In the genomic region with DNA sequence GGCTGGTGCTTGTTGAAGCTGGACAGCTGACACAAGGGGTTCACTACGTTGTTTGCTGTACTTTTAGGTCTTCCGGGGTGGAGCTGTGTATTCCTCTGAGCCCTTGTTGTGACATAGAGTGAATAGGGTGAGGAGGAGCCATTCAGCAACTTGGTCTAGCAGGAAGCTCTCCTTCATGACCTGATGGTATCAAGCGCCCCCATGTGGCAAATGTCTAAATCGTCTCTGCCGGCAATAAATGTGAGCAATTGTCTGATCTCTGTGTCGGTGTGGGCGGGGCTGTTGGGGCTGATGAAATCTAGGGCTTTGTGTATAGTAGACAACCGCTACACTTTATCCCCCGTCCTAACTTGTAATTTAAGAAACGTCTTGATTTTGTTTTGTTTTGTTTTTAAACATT, we compare ENCODE assay signal across 8 mouse cellular contexts.
DNase-seq lines count a peak whose midpoint lies in the region; ATAC-seq lines count a peak whose summit lies in the region.

No protein-coding gene starts in this region.

- H3K9me3 ChIP-seq in forebrain, embryonic 15.5 days: no peaks in the 10 kb centered on the region
- H3K9me3 ChIP-seq in neural tube, embryonic 15.5 days (replicated peaks): no peaks in the 10 kb centered on the region

- peak; percentile 97 for DNase-seq in ES-CJ7 (ENCODE audit: low read depth, low spot score)
- peak; percentile 79 for DNase-seq in cerebellum, adult 11-12 months
- DNase-seq in heart, postnatal 14 days: peak; percentile 89 to 93
- peak; percentile 90 for DNase-seq in layer of hippocampus, adult 11-12 months (ENCODE audit: low spot score)
- peak; percentile 89 to 93 for DNase-seq in lung, adult 18-20 months
- DNase-seq in testis, postnatal 10 days (ENCODE audit: low spot score): peak; percentile 91

- WGBS in forebrain, embryonic 15.5 days: 2% methylated on average over 10 of the region's 10 CpGs
- WGBS in neural tube, embryonic 15.5 days: 3% methylated on average over 10 of the region's 10 CpGs

- peak; percentile 92 for ATAC-seq in forebrain, embryonic 15.5 days (replicated peaks)
- peak; percentile 91 for ATAC-seq in neural tube, embryonic 15.5 days (ENCODE audit: low FRiP score)

- H3K36me3 ChIP-seq in forebrain, embryonic 15.5 days: no peaks in the 10 kb centered on the region
- H3K36me3 ChIP-seq in neural tube, embryonic 15.5 days: no peaks in the 10 kb centered on the region

- H3K27ac ChIP-seq in forebrain, embryonic 15.5 days (replicated peaks): no peak overlapping the region
- H3K27ac ChIP-seq in neural tube, embryonic 15.5 days (replicated peaks): no peak overlapping the region

- peak overlapping the region; percentile 33 for H3K4me2 ChIP-seq in forebrain, embryonic 15.5 days (replicated peaks)
- peak overlapping the region; percentile 41 for H3K4me2 ChIP-seq in neural tube, embryonic 15.5 days

- H3K4me3 ChIP-seq in forebrain, embryonic 15.5 days: no peak overlapping the region
- H3K4me3 ChIP-seq in neural tube, embryonic 15.5 days (replicated peaks): no peak overlapping the region

- no peak overlapping the region for H3K9ac ChIP-seq in forebrain, embryonic 15.5 days (replicated peaks)
- no peak overlapping the region for H3K9ac ChIP-seq in neural tube, embryonic 15.5 days (replicated peaks)

- intact Hi-C loops in heart, postnatal 14 days (cut with DNase I): loop anchor here (1.0 to 5.0 kb wide), 3 partner anchors 122 to 316 kb away; a partner anchor contains a TSS

- no peaks in the 10 kb centered on the region for H3K27me3 ChIP-seq in forebrain, embryonic 15.5 days
- no peaks in the 10 kb centered on the region for H3K27me3 ChIP-seq in neural tube, embryonic 15.5 days (replicated peaks)

- 0 out of 2 replicates have a peak, but pooled peaks cover 2% of the 10 kb centered on the region for H3K4me1 ChIP-seq in forebrain, embryonic 15.5 days
- H3K4me1 ChIP-seq in neural tube, embryonic 15.5 days: 0 out of 2 replicates have a peak, but pooled peaks cover 6% of the 10 kb centered on the region
